Mouse (Mus musculus) kidney, embryonic 16.5 days (tissue): Measurements from ENCODE around the gene Robo4. TPM values are rescaled to one million over a fixed set of nuclear protein-coding genes. Genes with fewer than 3 reads are reported as not detected.

Experiments used
- ATAC-seq: fragments of 200-750 bp; cut with Nextera tagmentation; 2 replicates; pipeline ENCODE4 v1.8.0; 2017; ENCODE audit warnings: moderate TSS enrichment; ENCODE audit not compliant: low FRiP score, low TSS enrichment
- H3K27ac ChIP-seq: fragments of 300-500 bp; sonication (generic); 2 replicates; pipeline ENCODE4 v1.5.1; 2014; ENCODE audit warnings: low read length
- H3K27me3 ChIP-seq: fragments of 300-500 bp; sonication (generic); 2 replicates; pipeline ENCODE4 v1.6.1; 2014; ENCODE audit warnings: low read length, control low read depth, mixed read lengths; ENCODE audit not compliant: insufficient read depth
- H3K36me3 ChIP-seq: fragments of 300-500 bp; sonication (generic); 2 replicates; pipeline ENCODE4 v1.6.1; 2014; ENCODE audit warnings: low read length, control low read depth, mixed read lengths; ENCODE audit not compliant: insufficient read depth
- H3K4me1 ChIP-seq: fragments of 300-500 bp; sonication (generic); 2 replicates; pipeline ENCODE4 v1.6.1; 2014; ENCODE audit warnings: low read length, control low read depth, mixed read lengths; ENCODE audit not compliant: insufficient read depth
- H3K4me2 ChIP-seq: fragments of 300-500 bp; sonication (generic); replicated peaks from 2 replicates; pipeline ENCODE4 v1.6.1; 2014; ENCODE audit warnings: low read depth, low read length
- H3K4me3 ChIP-seq: fragments of 300-500 bp; sonication (generic); 2 replicates; pipeline ENCODE4 v1.5.1; 2014; ENCODE audit warnings: mild to moderate bottlenecking, low read length
- H3K9ac ChIP-seq: fragments of 300-500 bp; sonication (generic); replicated peaks from 2 replicates; pipeline ENCODE4 v1.6.1; 2014; ENCODE audit warnings: low read length
- H3K9me3 ChIP-seq: fragments of 300-500 bp; sonication (generic); 2 replicates; pipeline ENCODE4 v1.6.1; 2016; ENCODE audit warnings: low read length, control low read depth
- WGBS: fragments of 180-500 bp; shearing (Covaris S2); extraction: QIAGEN DNeasy Blood & Tissue Kit; methylation state at CpG from one replicate; pipeline ENCODE4 v1.1.7; 2014; 5-methylcytosine and 5-hydroxymethylcytosine counted together
- polyA plus RNA-seq: library from polyadenylated mRNA; unstranded; fragments of >200 nt; fragmentation: Nextera tagmentation; extraction: Ambion mirVana; gene quantifications from 2 replicates; pipeline ENCODE4 v1.2.1, GENCODE M21; 2015

Robo4 gene
- polyA plus RNA-seq, 1 experiment from 2014 or later: 20.1 TPM

DNA sequence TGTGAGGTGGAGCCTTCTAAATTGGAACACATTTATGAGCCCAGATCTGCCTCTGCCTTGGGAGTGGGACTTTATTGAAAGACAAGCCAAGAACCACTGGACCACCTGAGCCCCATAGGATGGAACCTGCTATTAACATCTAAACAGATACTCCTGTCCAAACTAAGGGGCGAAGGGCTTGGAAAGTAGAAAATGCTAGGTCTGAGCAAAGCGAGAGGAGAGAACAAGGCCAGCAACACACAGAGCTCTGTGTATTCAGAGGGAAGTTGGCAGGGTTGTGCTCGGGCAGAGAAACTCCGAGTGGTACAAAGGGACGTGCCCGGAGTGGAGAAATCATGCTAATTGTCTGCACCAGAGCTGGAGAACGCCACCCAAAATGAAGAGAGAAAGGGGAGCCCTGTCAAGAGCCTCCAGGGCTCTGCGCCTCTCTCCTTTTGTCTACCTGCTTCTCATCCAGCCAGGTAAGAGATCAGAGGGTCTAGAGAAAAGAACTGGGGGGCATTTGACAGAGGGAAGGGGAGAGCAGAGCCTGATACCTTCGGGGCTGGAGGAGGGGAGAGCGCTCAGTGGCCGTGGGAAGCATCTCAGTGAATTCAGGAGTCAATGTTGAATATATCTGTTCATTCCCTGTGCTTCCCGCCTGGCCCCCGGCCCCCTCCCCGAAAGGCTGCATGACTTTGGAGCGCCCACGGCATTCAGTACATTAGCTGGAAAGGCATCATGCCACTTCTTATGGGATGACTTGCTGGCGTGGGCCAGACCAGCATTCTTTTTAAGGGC lies 34.2 kb upstream of the Robo4 start, which contains the start of gene Hepacam:
Hepacam (plus strand) TSS at position 51 of the 780 bp plus-strand sequence.
- H3K9me3 ChIP-seq: no peaks in the 10 kb centered on the region
- peak within 1 kb of the TSS; percentile 25; the same call in 1 of the 2 replicates for H3K27ac ChIP-seq
- H3K9ac ChIP-seq: no peak within 1 kb of the TSS
- peaks cover 2% of the 10 kb centered on the region; the same call in 1 of the 2 replicates for H3K4me1 ChIP-seq
- 89% methylated on average over 17 of the region's 17 CpGs for WGBS
- H3K36me3 ChIP-seq: no peaks in the 10 kb centered on the region
- no peak within 1 kb of the TSS for H3K4me2 ChIP-seq
- no peak within 1 kb of the TSS for H3K4me3 ChIP-seq
- no peak for ATAC-seq
- H3K27me3 ChIP-seq: no peaks in the 10 kb centered on the region

DNA sequence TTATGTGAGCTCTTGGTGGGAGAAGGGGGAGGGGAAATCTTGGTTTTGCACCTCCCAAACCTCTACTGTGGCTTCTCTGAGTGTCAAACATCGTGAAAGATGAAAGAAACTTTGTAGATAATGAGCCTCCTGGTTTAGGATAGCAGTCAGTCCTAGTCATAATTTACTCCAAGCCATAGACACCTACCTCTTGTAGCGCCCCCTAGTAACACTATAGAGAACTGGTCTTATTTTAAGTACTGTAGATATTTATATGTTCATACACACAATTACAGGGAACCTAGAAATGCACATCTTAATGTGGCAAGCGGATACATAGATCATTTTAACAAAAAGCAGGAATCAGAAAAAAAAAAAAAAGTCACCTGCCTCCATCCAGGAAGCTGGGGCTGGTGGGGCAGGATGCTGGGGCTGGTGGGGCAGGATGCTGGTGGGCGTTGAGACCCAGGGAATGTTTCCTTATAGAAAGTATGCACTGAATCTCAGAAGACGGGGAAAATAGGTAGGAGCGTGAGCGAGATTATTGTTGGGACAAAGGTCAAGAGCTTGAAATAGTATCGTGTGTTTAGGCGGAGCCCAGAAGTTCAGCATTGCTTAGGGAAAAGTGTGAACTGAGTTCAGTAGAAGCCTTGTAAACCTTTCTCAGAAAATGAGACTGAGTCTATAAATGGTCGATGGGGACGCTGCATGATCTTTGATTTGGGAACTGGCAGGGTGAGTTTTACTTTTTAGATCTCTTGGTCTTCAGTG lies 33.4 kb upstream of the Robo4 start:
- WGBS: 58% methylated on average over 11 of the region's 11 CpGs
- Histone ChIP-seq H3K4me2 (no peak overlapping the region), H3K9me3 (no peaks in the 10 kb centered on the region), H3K36me3 (no peaks in the 10 kb centered on the region), H3K4me1 (peaks cover 2% of the 10 kb centered on the region; the same call in 1 of the 2 replicates), H3K27me3 (no peaks in the 10 kb centered on the region), H3K4me3 (no peak overlapping the region), H3K27ac (peak overlapping the region; percentile 51), H3K9ac (no peak overlapping the region)
- ATAC-seq: peak; percentile 35; the same call in 1 of the 2 replicates

DNA sequence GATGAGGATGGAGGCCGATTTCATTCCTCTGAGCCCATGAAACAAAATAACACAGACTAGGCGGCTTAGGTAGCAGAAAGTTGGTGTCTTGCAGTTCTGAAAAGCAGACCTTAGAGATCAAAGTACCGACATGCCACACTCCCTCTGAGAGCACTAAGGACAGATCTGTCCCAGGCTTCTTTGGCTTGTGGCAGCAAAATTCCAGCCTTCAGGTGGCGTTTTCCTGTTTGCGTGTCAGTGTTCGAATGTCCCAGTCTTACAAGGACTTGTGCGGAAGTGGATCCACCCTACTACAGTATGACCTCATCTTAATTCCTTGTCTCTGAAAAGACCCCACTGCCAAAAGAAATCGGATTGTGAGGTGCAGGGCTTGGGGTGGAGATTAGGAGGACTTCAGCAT lies 32.8 kb upstream of the Robo4 start:
- Histone ChIP-seq H3K4me2 (no peak overlapping the region), H3K27ac (peak overlapping the region; percentile 51; the same call in 1 of the 2 replicates), H3K4me1 (peaks cover 2% of the 10 kb centered on the region; the same call in 1 of the 2 replicates), H3K9ac (no peak overlapping the region), H3K4me3 (no peak overlapping the region), H3K9me3 (no peaks in the 10 kb centered on the region), H3K27me3 (no peaks in the 10 kb centered on the region), H3K36me3 (no peaks in the 10 kb centered on the region)
- 76% methylated on average over 8 of the region's 8 CpGs for WGBS
- ATAC-seq: peak; percentile 46; the same call in 1 of the 2 replicates

DNA sequence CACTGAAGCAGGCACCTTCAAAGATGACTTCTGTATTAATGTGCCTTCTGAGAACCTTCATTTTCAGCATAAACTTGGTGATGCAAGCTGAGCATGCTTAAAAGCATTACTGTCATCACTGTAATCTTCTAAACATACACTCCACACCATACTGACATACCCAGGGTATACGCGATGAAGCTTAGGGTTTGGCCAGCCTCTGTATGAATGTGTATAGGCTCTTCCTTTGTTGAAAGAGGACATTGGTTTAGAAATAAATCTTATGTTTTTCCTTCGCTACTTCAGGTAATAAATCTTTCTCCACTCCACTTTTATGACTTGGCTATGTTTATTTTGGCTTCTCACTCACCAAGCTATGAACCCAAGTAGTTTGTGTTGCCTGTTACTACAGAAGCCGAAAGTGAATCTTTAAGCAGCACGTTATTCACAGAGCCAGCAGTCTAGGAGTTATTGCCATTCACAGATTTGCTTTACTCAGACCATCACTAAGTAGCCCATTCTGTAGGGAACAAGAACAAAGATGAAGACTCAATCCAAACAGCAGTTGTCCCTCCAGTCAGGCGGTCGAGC lies 30.4 kb upstream of the Robo4 start:
- Histone ChIP-seq H3K27ac (no peak overlapping the region), H3K27me3 (no peaks in the 10 kb centered on the region), H3K4me3 (no peak overlapping the region), H3K4me2 (no peak overlapping the region), H3K4me1 (peaks cover 2% of the 10 kb centered on the region; the same call in 1 of the 2 replicates), H3K9me3 (no peaks in the 10 kb centered on the region), H3K36me3 (no peaks in the 10 kb centered on the region), H3K9ac (no peak overlapping the region)
- WGBS: 41% methylated on average over 7 of the region's 7 CpGs
- peak; percentile 78; the same call in 1 of the 2 replicates for ATAC-seq

DNA sequence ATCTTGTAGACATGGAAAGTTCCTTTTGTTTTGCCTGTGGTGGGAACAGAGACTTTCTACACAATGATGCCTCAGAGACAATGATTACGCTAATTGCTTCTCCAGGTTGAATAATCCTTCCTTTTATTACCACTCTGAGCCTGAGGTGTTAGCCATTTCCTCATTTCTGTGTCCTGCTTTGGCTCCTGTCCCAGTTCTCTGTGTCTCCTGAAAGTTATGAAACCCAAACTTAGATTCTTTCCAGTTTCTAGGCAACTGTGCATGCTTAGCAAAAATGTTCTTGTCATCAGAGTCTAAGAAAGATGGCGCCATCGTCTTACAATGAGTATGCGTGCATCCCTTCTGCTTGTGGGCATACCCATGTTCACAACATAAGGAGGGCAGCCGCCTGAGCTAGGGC lies 26.0 kb upstream of the Robo4 start:
- no peak overlapping the region for H3K4me3 ChIP-seq
- WGBS: 90% methylated on average over 5 of the region's 5 CpGs
- H3K27me3 ChIP-seq: no peaks in the 10 kb centered on the region
- H3K9ac ChIP-seq: no peak overlapping the region
- H3K36me3 ChIP-seq: no peaks in the 10 kb centered on the region
- ATAC-seq: no peak
- H3K4me2 ChIP-seq: no peak overlapping the region
- no peak overlapping the region for H3K27ac ChIP-seq
- no peaks in the 10 kb centered on the region for H3K9me3 ChIP-seq
- H3K4me1 ChIP-seq: peaks cover 2% of the 10 kb centered on the region; the same call in 1 of the 2 replicates

DNA sequence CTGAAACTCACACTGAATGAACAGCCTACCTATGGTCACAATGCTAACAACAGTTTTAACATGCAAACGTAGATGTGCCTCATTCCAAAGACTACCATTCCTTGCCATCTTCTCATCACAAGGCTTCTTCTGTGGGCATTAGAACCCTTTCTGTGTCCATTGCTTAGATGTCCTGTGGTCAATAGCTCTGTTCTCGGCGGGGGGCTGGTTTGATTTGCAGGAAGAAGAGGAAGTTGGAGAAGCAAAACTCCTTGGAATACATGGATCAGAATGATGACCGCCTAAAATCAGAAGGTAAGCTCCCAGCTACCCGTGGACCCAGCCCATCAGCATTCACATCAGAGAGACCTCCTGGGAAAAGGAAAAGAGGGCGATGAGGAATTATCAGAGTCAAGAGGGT lies 18.5 kb upstream of the Robo4 start:
- Histone ChIP-seq H3K9ac (no peak overlapping the region), H3K4me2 (no peak overlapping the region), H3K27ac (no peak overlapping the region), H3K27me3 (peaks cover 33% of the 10 kb centered on the region), H3K9me3 (no peaks in the 10 kb centered on the region), H3K4me1 (peaks cover 6% of the 10 kb centered on the region; the same call in 1 of the 2 replicates), H3K36me3 (no peaks in the 10 kb centered on the region), H3K4me3 (no peak overlapping the region)
- WGBS: 94% methylated on average over 6 of the region's 6 CpGs
- no peak for ATAC-seq

DNA sequence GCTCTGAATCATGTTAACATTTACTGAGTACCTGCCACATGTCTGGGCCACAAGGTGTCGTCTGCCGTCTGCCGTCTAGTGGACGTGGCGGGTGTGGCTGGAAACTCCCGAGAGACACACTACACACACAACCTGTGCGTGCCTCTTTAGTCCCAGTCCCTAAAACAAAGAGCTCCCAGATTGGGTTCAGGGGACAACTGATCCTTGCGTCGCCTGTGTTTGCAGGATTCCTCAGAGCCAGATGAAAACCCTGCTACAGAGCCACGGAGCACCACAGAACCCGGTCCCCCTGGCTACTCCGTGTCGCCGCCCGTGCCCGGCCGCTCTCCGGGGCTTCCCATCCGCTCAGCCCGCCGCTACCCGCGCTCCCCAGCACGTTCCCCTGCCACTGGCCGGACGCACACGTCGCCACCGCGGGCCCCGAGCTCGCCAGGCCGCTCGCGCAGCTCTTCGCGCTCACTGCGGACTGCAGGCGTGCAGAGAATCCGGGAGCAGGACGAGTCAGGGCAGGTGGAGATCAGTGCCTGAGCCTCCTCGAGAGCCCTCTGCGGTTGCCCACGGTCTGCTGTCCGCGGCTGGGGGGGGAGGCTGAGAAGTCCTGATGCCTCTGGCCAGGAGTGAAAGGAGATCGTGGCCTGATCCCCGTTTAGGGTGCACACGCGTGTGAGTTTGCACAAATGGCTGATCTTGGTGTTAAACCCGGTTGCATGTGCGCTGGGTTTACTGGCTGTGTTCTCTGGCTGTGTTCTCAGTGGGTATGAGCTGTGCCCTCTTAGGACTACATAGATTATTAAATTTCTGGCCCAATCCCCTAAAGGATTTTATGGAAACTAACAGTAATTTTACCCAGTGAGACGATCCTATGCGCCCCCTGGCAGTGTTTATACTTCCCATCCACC lies 17.2 kb upstream of the Robo4 start:
- H3K27me3 ChIP-seq: peaks cover 33% of the 10 kb centered on the region
- H3K9me3 ChIP-seq: no peaks in the 10 kb centered on the region
- H3K4me2 ChIP-seq: peak overlapping the region; percentile 88
- ATAC-seq: peak; percentile 88
- peak overlapping the region; percentile 50 for H3K4me3 ChIP-seq
- H3K4me1 ChIP-seq: peaks cover 6% of the 10 kb centered on the region; the same call in 1 of the 2 replicates
- H3K9ac ChIP-seq: peak overlapping the region; percentile 74
- no peaks in the 10 kb centered on the region for H3K36me3 ChIP-seq
- no peak overlapping the region for H3K27ac ChIP-seq
- WGBS: 6% methylated on average over 54 of the region's 54 CpGs

DNA sequence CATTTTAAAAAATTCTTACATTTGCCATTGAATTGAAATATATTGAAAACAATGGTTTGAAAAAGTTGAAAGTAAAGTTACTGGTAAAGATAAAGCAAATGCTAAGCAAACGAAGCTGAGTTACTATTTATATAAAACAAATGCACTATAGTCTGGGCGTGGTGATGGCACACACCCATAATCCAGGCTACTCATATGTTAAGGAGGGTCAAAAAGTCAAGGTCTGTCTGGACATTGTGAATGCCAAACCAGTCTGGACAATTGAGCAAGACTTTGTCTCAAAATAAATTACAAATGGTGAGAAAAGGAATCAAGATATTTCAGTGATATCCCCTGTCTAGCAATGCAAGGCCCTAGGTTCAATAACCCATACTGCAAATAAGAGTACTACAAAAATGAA lies 10.8 kb upstream of the Robo4 start:
- no peak overlapping the region for H3K27ac ChIP-seq
- H3K4me1 ChIP-seq: no peaks in the 10 kb centered on the region
- 84% methylated on average over 2 of the region's 2 CpGs for WGBS
- no peak for ATAC-seq
- H3K36me3 ChIP-seq: no peaks in the 10 kb centered on the region
- no peak overlapping the region for H3K9ac ChIP-seq
- H3K4me3 ChIP-seq: no peak overlapping the region
- peaks cover 7% of the 10 kb centered on the region for H3K27me3 ChIP-seq
- H3K4me2 ChIP-seq: no peak overlapping the region
- H3K9me3 ChIP-seq: no peaks in the 10 kb centered on the region

DNA sequence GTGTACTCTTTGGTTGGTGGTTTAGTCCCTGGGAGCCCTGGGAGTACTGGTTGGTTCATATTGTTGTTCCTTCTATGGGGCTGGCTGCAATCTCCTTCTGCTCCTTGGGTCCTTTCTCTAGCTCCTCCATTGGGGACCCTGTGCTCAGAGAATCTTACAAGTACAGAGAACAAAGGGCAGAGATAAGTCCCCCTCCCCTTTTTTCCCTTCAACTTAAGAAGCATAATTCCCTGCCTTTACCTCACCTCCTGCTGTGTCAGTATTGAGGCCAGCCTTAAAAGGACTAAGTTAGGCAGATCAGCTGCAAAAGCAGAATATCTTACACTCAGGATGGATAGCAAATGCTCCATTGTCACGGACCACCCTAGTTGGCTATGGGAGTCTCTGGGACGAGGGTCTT lies 9.6 kb upstream of the Robo4 start:
- H3K27ac ChIP-seq: no peak overlapping the region
- WGBS: 82% methylated on average over 2 of the region's 2 CpGs
- no peaks in the 10 kb centered on the region for H3K9me3 ChIP-seq
- no peak overlapping the region for H3K4me2 ChIP-seq
- H3K9ac ChIP-seq: no peak overlapping the region
- H3K36me3 ChIP-seq: no peaks in the 10 kb centered on the region
- ATAC-seq: no peak
- no peaks in the 10 kb centered on the region for H3K4me1 ChIP-seq
- H3K4me3 ChIP-seq: no peak overlapping the region
- H3K27me3 ChIP-seq: peaks cover 4% of the 10 kb centered on the region; the same call in 1 of the 2 replicates
